Mouse (Mus musculus) CH12.LX (cell line): ENCODE data around the gene Actrt2. TPM values are rescaled to one million over a fixed set of nuclear protein-coding genes. Genes with fewer than 3 reads are reported as not detected.
A peak's percentile ranks its signal among the peaks of the same experiment; 100 is the strongest.

Experiments
- DNase-seq: peaks from one replicate; pipeline ENCODE4 v3.0.0-alpha.2; 2013; ENCODE audit errors: extremely low read depth
- H3K27ac ChIP-seq: 2 replicates; pipeline ENCODE4 v1.5.1; 2012; ENCODE audit warnings: low read depth, mild to moderate bottlenecking, control low read depth, moderate library complexity; ENCODE audit not compliant: insufficient read depth
- H3K27me3 ChIP-seq: replicated peaks from 2 replicates; pipeline ENCODE3; 2012; ENCODE audit warnings: inconsistent platforms
- H3K36me3 ChIP-seq, 2 experiments: replicated peaks in 1 of 2; 2 replicates each; pipeline versions ENCODE3 to v1.6.1; 2012; ENCODE audit warnings: inconsistent platforms in 1 of 2, low read length in 1 of 2, mild to moderate bottlenecking in 1 of 2, mixed read lengths in 1 of 2, moderate library complexity in 1 of 2; ENCODE audit not compliant: control insufficient read depth in 1 of 2, insufficient read depth in 1 of 2
- H3K4me1 ChIP-seq, 2 experiments: 2 replicates each; pipeline ENCODE4 v1.6.1; 2012; ENCODE audit warnings: inconsistent platforms in 1 of 2, moderate library complexity in 1 of 2; ENCODE audit not compliant: insufficient read depth in 2 of 2, control insufficient read depth in 1 of 2
- H3K4me2 ChIP-seq: 2 replicates; pipeline ENCODE4 v1.6.1; 2012; ENCODE audit warnings: low read depth, mild to moderate bottlenecking, control low read depth; ENCODE audit not compliant: poor library complexity, insufficient read depth, severe bottlenecking
- H3K4me3 ChIP-seq, 3 experiments: fragments of 150-350 bp in 1 of 3; sonication (generic) in 1 of 3; replicated peaks in 1 of 3; 2 replicates each; pipeline versions ENCODE3 to v1.5.1; 2011 to 2012; ENCODE audit warnings: low read depth in 2 of 3, low read length in 2 of 3, mild to moderate bottlenecking in 2 of 3, moderate library complexity in 2 of 3, control low read depth in 1 of 3, improper control_type of control experiment in 1 of 3, inconsistent platforms in 1 of 3, mixed read lengths in 1 of 3; ENCODE audit not compliant: poor library complexity in 1 of 3
- H3K79me2 ChIP-seq: replicated peaks from 2 replicates; pipeline ENCODE4 v1.6.1; 2012; ENCODE audit warnings: mild to moderate bottlenecking, moderate library complexity; ENCODE audit not compliant: control insufficient read depth, poor library complexity, insufficient read depth, severe bottlenecking; ENCODE audit errors: extremely low read depth
- H3K9ac ChIP-seq: 2 replicates; pipeline ENCODE4 v1.6.1; 2012; ENCODE audit warnings: low read depth, mild to moderate bottlenecking, control low read depth, moderate library complexity; ENCODE audit not compliant: insufficient read depth
- H3K9me3 ChIP-seq: replicated peaks from 2 replicates; pipeline ENCODE3; 2012; ENCODE audit warnings: low read length, inconsistent platforms, mixed read lengths
- CHD2 ChIP-seq: IDR thresholded peaks from 2 replicates; pipeline ENCODE4 v1.6.1; 2011; ENCODE audit warnings: low read length, improper control_type of control experiment
- KAT2A ChIP-seq: IDR thresholded peaks from 2 replicates; pipeline ENCODE4 v1.6.1; 2012; ENCODE audit warnings: low read length, improper control_type of control experiment, inconsistent platforms; ENCODE audit not compliant: insufficient replicate concordance
- TBP ChIP-seq: conservative IDR thresholded peaks from 2 replicates; pipeline ENCODE4 v1.6.1; 2011; ENCODE audit warnings: low read depth, low read length, improper control_type of control experiment
- UBTF ChIP-seq: IDR thresholded peaks from 2 replicates; pipeline ENCODE4 v1.6.1; 2012; ENCODE audit warnings: low read depth, mild to moderate bottlenecking, inconsistent platforms, low read length, improper control_type of control experiment, moderate library complexity
- ZC3H11A ChIP-seq: IDR thresholded peaks from 2 replicates; pipeline ENCODE4 v1.6.1; 2012; ENCODE audit warnings: low read depth, mild to moderate bottlenecking, inconsistent platforms, low read length, improper control_type of control experiment
- dilution Hi-C: fragments of 300-500 bp; cut with MboI; formaldehyde crosslinking; loops from 2 replicates; pipeline ENCODE4 v1.14.3; 2020; ENCODE audit warnings: low sequenced_read_pairs; ENCODE audit not compliant: extremely low pct_unique_long_range_greater_than_20kb, extremely low pct_ligation_motif_present
- in situ Hi-C: fragments of 300-500 bp; cut with MboI; formaldehyde crosslinking; loops from 3 replicates; pipeline ENCODE4 v1.14.3; 2019; ENCODE audit warnings: low sequenced_read_pairs, low pct_ligation_motif_present, low pct_unique_long_range_greater_than_20kb, mixed read lengths
- polyA plus RNA-seq: library from polyadenylated mRNA; unstranded; fragments of >175 nt; gene quantifications from 2 replicates; pipeline ENCODE4 v1.2.1, GENCODE M21; 2012; ENCODE audit warnings: low read depth; ENCODE audit not compliant: insufficient read length
- total RNA-seq, 2 experiments: library from RNA; depleted of rRNA; stranded (reverse); fragments of 300-350 nt in 1 of 2; fragments of >200 nt in 1 of 2; gene quantifications; 2 replicates each; pipeline ENCODE4 v1.2.3; 2012 to 2014

Actrt2 gene
- total and polyA plus RNA-seq, 3 experiments, result not detected

DNA sequence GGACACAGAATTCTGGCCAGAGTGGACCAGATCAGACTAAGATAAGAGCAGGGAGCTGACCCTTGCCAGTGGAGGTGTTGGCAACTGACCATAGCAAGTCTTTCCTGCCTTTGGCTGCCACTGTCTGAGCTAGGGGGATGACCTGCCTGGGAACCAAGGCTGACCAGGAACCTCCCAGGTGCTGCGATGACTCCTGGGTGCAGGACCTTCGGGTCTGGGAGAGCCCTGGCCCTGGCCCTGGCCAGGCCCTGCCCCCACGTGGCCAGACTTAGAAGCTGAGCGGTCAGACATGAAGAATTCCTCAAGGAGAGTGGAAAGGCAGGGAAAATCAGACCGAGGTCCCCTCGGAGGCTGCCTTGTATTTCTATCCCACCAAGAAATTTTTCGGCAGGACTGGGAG, 28.5 kb downstream of the Actrt2 start:
- dilution Hi-C loops, result no loop called here
- Histone ChIP-seq H3K9ac (no peak overlapping the region), H3K27me3 (no peaks in the 10 kb centered on the region), H3K9me3 (peaks cover 92% of the 10 kb centered on the region), H3K36me3 (no peaks in the 10 kb centered on the region), H3K4me2 (no peak overlapping the region), H3K4me3 (peak overlapping the region in 1 of 3 experiments; percentile 19), H3K79me2 (no peaks in the 10 kb centered on the region), H3K4me1 (no peaks in the 10 kb centered on the region), H3K27ac (no peak overlapping the region)
- no peak for DNase-seq
- no peak for TF ChIP-seq ZC3H11A
- in situ Hi-C loops, result no loop called here

DNA sequence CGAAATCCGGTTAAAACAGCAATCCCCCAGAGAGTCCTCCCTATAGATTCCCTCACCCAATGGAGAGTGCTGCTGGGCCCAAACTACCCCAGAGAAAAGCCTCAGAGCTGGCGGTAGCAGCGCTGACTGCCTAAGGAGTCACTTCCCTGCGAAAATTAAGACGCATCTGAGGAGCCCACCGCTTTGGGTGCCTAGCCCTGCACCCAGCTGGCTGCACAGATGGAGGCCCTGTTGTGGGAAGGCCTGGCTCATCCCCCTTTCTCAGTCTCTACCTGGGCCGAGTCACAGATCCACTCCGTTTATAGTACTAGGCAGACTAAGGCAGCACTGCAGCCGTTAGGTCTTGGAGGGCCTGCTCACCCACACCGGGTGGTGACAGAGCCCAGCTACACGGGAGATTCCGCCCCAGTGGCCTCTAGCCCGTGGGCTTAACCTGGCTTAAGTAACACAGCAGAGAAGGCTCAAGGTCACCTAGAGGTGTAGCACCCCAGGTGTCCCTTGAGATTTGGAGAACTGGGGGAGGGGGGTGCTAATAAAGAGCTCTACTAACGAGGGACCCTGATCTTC, 29.3 kb downstream of the Actrt2 start:
- no peak overlapping the region for H3K4me3 ChIP-seq
- in situ Hi-C loops, result no loop called here
- dilution Hi-C loops, result no loop called here
- H3K79me2 ChIP-seq, result no peaks in the 10 kb centered on the region
- no peaks in the 10 kb centered on the region for H3K4me1 ChIP-seq
- no peak overlapping the region for H3K4me2 ChIP-seq
- no peaks in the 10 kb centered on the region for H3K36me3 ChIP-seq
- H3K9ac ChIP-seq, result no peak overlapping the region
- TF ChIP-seq CHD2, result no peak
- no peak for TF ChIP-seq TBP
- TF ChIP-seq, all 38 proteins: peak for 0
- no peaks in the 10 kb centered on the region for H3K27me3 ChIP-seq
- peaks cover 92% of the 10 kb centered on the region for H3K9me3 ChIP-seq
- no peak for DNase-seq
- H3K27ac ChIP-seq, result no peak overlapping the region

DNA sequence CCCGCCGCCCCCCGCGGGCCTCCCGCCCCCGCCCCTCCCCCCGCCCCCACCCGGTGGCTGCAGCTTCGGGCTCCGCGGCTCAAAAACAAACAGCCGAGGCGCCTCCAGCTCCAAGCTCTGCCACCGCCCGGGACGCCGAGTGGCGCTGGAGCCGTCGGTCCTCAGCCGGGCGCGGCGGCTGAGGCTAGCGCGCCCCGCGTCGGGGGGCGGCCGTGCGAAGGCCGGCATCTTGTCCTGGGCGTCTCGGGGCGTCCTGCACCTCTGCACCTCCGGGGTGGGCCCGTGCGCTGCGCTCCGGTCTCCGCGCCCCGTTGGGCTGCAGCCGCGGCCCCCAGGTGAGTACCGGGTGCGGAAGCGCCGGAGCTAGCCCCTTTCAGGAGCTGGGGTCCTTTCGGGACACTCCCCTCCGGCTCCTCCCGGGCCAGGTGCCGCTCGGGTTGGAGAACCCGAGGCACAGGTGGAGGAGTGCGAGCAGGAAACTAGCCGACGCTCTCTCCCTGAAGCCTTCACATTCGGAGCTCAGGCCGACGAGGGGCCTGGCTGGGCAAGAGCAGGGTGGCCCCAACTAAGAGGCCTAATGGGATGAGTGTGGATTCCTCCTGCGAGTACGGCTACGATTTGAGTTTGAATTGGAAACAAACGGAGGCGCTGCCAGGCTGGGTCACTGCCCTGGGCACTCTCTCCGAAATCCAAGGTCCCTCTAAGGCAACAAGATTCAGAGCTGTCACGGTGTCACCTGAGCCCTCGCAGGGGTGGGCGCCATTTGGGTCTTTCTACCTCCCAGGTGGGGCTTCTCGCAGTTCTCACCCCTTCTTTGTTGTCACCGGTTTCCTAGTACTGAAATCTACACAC, 30.0 kb downstream of the Actrt2 start:
- no peaks in the 10 kb centered on the region for H3K36me3 ChIP-seq
- DNase-seq, result no peak
- H3K4me2 ChIP-seq, result no peak overlapping the region
- H3K9ac ChIP-seq, result no peak overlapping the region
- peaks cover 92% of the 10 kb centered on the region for H3K9me3 ChIP-seq
- H3K4me1 ChIP-seq, result no peaks in the 10 kb centered on the region
- in situ Hi-C loops, result no loop called here
- dilution Hi-C loops, result no loop called here
- no peaks in the 10 kb centered on the region for H3K79me2 ChIP-seq
- no peak for TF ChIP-seq KAT2A
- no peak for TF ChIP-seq UBTF
- no peak overlapping the region for H3K4me3 ChIP-seq
- H3K27ac ChIP-seq, result no peak overlapping the region
- H3K27me3 ChIP-seq, result no peaks in the 10 kb centered on the region
